Mouse (Mus musculus): ENCODE measurements at regions not wholly inside any gene's neighbourhood (a gene's known extent, or its start where the extent isn't known, plus 50 kb on each side); places are given as distances from the start of the nearest gene placed in this dataset.

- TF ChIP-seq CTCF (conservative IDR thresholded peaks at IDR 0.05 in 1 of 2, IDR thresholded peaks at IDR 0.05 in 1 of 2; ENCODE audit: low read depth in 2 of 2, low read length in 2 of 2) (no peak), MXI1 (IDR thresholded peaks at IDR 0.05; ENCODE audit: low read depth, low read length) (no peak), NELFE (IDR thresholded peaks at IDR 0.05; ENCODE audit: low read depth, low read length) (no peak), MAX (IDR thresholded peaks at IDR 0.05; ENCODE audit: low read length) (no peak), POLR2A (IDR thresholded peaks at IDR 0.05; ENCODE audit: low read depth, low read length) (no peak), CHD1 (IDR thresholded peaks at IDR 0.05; ENCODE audit: low read depth, low read length) (no peak), JUN (IDR thresholded peaks at IDR 0.05; ENCODE audit: insufficient read depth, low read depth, low read length) (no peak), ZC3H11A (IDR thresholded peaks at IDR 0.05; ENCODE audit: low read depth, low read length) (no peak), SIN3A (IDR thresholded peaks at IDR 0.05; ENCODE audit: low read length) (no peak), HCFC1 (IDR thresholded peaks at IDR 0.05; ENCODE audit: low read depth, low read length) (no peak)
These were observed 534.7 kb downstream of the Ptprc start for GRCm38 (mm10) chr1:137640848-137641247.
